Mouse (Mus musculus): ENCODE results near the gene Srpr.

GRCm38 (mm10) chr9:35156862-35157261 is 43.1 kb upstream of the Srpr start:
- no peak for TF ChIP-seq CTCF (IDR thresholded peaks at IDR 0.05; ENCODE audit: insufficient read depth, low read depth, low read length)
- no peak for TF ChIP-seq POLR2A (IDR thresholded peaks at IDR 0.05; ENCODE audit: insufficient read depth, low read depth, low read length)

All from olfactory bulb, adult 2 months (tissue).